Mouse (Mus musculus): Measurements from ENCODE around the gene Ttf2.

Gene Ttf2

GRCm38 (mm10) chr3:100911498-100912213 lies 57.8 kb downstream of the Ttf2 start:
- DNase-seq (ENCODE audit: extremely low spot score) = no peak

GRCm38 (mm10) chr3:100911026-100911425 lies 58.4 kb downstream of the Ttf2 start:
- no peak for DNase-seq (ENCODE audit: extremely low spot score)

GRCm38 (mm10) chr3:100910621-100911020 lies 58.8 kb downstream of the Ttf2 start:
- DNase-seq (ENCODE audit: extremely low spot score) = no peak

GRCm38 (mm10) chr3:100908594-100908993 lies 60.9 kb downstream of the Ttf2 start:
- no peak for DNase-seq (ENCODE audit: extremely low spot score)

- DNase-seq (ENCODE audit: extremely low spot score) = no peak
Measured at GRCm38 (mm10) chr3:100906916-100907315, 62.5 kb downstream of the Ttf2 start.

- DNase-seq (ENCODE audit: extremely low spot score) = no peak
Measured at GRCm38 (mm10) chr3:100906128-100906527, 63.3 kb downstream of the Ttf2 start.

- DNase-seq (ENCODE audit: extremely low spot score) = no peak
Measured at GRCm38 (mm10) chr3:100895500-100895899, 74.0 kb downstream of the Ttf2 start.

- no peak for DNase-seq (ENCODE audit: extremely low spot score)
Measured at GRCm38 (mm10) chr3:100892383-100893335, 76.8 kb downstream of the Ttf2 start.

- no peak for DNase-seq (ENCODE audit: extremely low spot score)
Measured at GRCm38 (mm10) chr3:100890406-100890805, 79.1 kb downstream of the Ttf2 start.

- no peak for DNase-seq (ENCODE audit: extremely low spot score)
Measured at GRCm38 (mm10) chr3:100889234-100889633, 80.2 kb downstream of the Ttf2 start.

Measured in embryo, embryonic 9.5 days (tissue).